Mouse (Mus musculus): ENCODE data around the gene Itk. TPM values are rescaled to one million over a fixed set of nuclear protein-coding genes. Genes with fewer than 3 reads are reported as not detected.

The Itk gene
- polyA plus RNA-seq, 1 experiment from 2014 or later, result not detected

DNA sequence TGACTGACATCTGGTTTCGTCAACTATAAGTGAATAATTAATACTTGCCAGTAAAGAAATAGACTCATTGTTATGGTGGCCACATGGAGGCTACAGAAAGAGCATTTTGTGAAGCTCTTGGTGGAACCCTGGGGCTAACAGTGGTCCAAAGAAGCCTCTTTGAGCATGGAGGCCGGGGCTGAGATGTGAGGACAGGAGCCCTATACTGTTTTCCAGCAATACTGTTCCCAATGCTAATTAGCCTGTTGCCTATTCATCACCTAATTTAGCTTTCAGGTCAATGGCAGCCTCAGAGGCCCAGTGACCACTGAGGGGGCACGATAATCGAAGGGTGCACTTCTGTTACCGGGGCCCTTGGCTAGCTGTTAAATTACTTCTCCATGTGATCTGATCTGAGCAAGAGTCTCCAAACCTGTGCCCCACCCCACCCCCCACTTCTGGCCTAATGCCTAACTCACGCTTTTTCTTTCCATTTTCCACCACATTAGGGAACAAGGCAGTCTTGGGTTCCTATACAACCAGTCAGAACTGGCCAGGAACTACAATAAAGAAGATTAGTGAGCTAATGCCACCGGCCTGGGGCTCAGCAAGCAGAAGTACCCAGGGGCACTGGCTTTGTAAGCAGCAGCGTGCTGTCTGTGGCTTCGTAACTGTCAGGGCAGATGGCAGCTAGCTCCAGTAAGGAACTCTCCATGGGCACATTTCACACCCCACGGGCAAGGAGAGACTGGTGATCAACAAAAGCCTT is 79.3 kb downstream of the Itk start:
- H3K4me1 ChIP-seq (replicated peaks), result peaks cover 68% of the 10 kb centered on the region
- WGBS, result 17% methylated on average over 10 of the region's 10 CpGs
- H3K36me3 ChIP-seq, result 0 out of 2 replicates have a peak, but pooled peaks cover 9% of the 10 kb centered on the region
- no peaks in the 10 kb centered on the region for H3K9me3 ChIP-seq
- H3K27me3 ChIP-seq, result no peaks in the 10 kb centered on the region
- peak; percentile 26 for ATAC-seq (ENCODE audit: low read depth)
- peak overlapping the region; percentile 93 for H3K4me3 ChIP-seq
- H3K4me2 ChIP-seq, result peak overlapping the region; percentile 89
- peak overlapping the region; percentile 97 for H3K9ac ChIP-seq
- H3K27ac ChIP-seq (replicated peaks), result peak overlapping the region; percentile 93

GRCm38 (mm10) chr11:46309111-46309741 is 80.1 kb downstream of the Itk start:
- WGBS, result 68% methylated on average over 20 of the region's 20 CpGs
- Histone ChIP-seq H3K4me2 (peak overlapping the region; percentile 89), H3K36me3 (0 out of 2 replicates have a peak, but pooled peaks cover 9% of the 10 kb centered on the region), H3K9me3 (no peaks in the 10 kb centered on the region), H3K9ac (peak overlapping the region; percentile 97), H3K27me3 (no peaks in the 10 kb centered on the region), H3K4me1 (replicated peaks) (peaks cover 76% of the 10 kb centered on the region), H3K27ac (replicated peaks) (peak overlapping the region; percentile 93), H3K4me3 (peak overlapping the region; percentile 93)
- ATAC-seq (ENCODE audit: low read depth), result no peak

GRCm38 (mm10) chr11:46308271-46308974 is 80.9 kb downstream of the Itk start:
- H3K27ac ChIP-seq (replicated peaks), result no peak overlapping the region
- ATAC-seq (ENCODE audit: low read depth), result no peak
- H3K27me3 ChIP-seq, result no peaks in the 10 kb centered on the region
- H3K9ac ChIP-seq, result 0 out of 2 replicates have a peak overlapping the region, but pooled peaks have one; percentile 97
- peak overlapping the region; percentile 93; the same call in 1 of the 2 replicates for H3K4me3 ChIP-seq
- 82% methylated on average over 11 of the region's 11 CpGs for WGBS
- H3K9me3 ChIP-seq, result no peaks in the 10 kb centered on the region
- 0 out of 2 replicates have a peak, but pooled peaks cover 9% of the 10 kb centered on the region for H3K36me3 ChIP-seq
- H3K4me1 ChIP-seq (replicated peaks), result peaks cover 78% of the 10 kb centered on the region
- H3K4me2 ChIP-seq, result peak overlapping the region; percentile 89

GRCm38 (mm10) chr11:46307768-46308167 is 81.5 kb downstream of the Itk start:
- 93% methylated on average over 7 of the region's 7 CpGs for WGBS
- Histone ChIP-seq H3K4me3 (no peak overlapping the region), H3K4me1 (replicated peaks) (peaks cover 74% of the 10 kb centered on the region)

DNA sequence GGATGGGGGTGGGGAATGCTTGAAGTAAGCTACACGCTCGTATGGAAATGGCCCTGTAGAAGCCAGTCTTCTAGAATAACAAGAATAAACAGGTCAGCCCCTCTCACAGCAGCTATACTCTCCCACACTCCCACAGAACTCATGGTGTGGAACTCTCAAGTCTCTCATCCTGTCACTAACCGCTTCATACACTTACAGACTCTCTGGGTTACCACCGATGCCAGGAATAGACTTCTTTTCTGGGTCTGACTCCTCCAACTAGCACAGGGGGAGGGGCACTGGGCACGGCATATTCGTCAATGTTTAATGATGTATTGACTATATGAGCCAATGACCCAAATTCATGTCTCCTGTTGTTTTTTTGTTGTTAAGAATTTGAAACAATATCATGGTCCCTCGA is 82.5 kb downstream of the Itk start:
- peaks cover 79% of the 10 kb centered on the region for H3K4me1 ChIP-seq (replicated peaks)
- WGBS, result 85% methylated on average over 7 of the region's 7 CpGs

More at GRCm38 (mm10) chr11:46307768-46308167, 81.5 kb downstream of the Itk start:
- H3K9ac ChIP-seq, result no peak overlapping the region
- 0 out of 2 replicates have a peak, but pooled peaks cover 9% of the 10 kb centered on the region for H3K36me3 ChIP-seq
- no peak overlapping the region for H3K27ac ChIP-seq (replicated peaks)
- H3K9me3 ChIP-seq, result no peaks in the 10 kb centered on the region
- ATAC-seq (ENCODE audit: low read depth), result no peak
- H3K27me3 ChIP-seq, result no peaks in the 10 kb centered on the region
- no peak overlapping the region for H3K4me2 ChIP-seq

GRCm38 (mm10) chr11:46305881-46306520 is 83.3 kb downstream of the Itk start:
- Histone ChIP-seq H3K9ac (no peak overlapping the region; the same call in 1 of the 2 replicates), H3K4me2 (no peak overlapping the region)
- WGBS, result 83% methylated on average over 9 of the region's 9 CpGs

More for the DNA sequence above, 82.5 kb downstream of the Itk start:
- Histone ChIP-seq H3K27me3 (no peaks in the 10 kb centered on the region), H3K9ac (no peak overlapping the region), H3K27ac (replicated peaks) (no peak overlapping the region), H3K4me3 (no peak overlapping the region), H3K4me2 (no peak overlapping the region), H3K9me3 (no peaks in the 10 kb centered on the region), H3K36me3 (0 out of 2 replicates have a peak, but pooled peaks cover 9% of the 10 kb centered on the region)
- no peak for ATAC-seq (ENCODE audit: low read depth)

DNA sequence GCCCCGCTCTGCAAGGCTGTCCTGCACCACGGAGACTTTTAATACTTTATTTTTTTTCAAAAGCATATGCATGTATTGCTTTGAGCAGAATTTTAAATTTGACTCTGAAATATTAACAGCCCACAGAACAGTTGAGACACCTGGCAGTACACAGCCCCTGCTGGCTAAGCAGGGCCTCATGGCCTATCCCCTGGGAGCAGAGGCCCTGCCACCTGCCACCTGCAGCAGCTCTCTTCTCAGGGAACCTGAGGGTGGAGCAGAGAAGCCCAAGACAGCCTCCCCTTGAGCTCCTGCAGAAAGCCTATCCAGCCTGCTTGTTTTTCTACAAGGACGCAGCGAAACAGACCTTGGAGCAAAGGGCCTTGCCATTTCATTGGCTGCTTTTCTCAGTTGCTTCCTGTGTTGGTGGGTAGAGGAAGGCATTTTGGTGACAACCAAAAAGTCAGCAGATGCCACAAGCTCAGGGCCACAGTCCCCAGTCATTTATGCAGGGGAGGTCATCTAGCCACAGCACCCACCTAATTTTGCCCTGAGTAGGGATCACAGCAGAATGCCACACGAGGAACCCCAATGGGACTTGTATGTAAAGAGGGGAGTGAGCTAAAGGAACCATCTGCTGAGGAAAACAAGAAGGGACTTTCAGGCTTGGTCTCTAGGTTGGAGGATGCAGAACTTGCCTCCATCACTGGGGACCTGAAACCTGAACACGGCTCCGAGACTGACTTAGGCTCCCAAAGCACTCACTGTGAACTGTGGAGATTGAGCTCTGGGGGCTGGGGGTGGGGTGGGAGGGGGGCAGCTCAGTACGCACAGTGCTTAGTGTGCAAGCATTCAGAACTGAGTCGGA is 84.2 kb downstream of the Itk start:
- WGBS, result 72% methylated on average over 9 of the region's 9 CpGs
- H3K4me1 ChIP-seq (replicated peaks), result peaks cover 67% of the 10 kb centered on the region

More at GRCm38 (mm10) chr11:46305881-46306520, 83.3 kb downstream of the Itk start:
- H3K4me1 ChIP-seq (replicated peaks), result peaks cover 77% of the 10 kb centered on the region
- no peaks in the 10 kb centered on the region for H3K9me3 ChIP-seq
- no peak overlapping the region for H3K4me3 ChIP-seq
- no peak overlapping the region for H3K27ac ChIP-seq (replicated peaks)
- H3K27me3 ChIP-seq, result no peaks in the 10 kb centered on the region
- 0 out of 2 replicates have a peak, but pooled peaks cover 9% of the 10 kb centered on the region for H3K36me3 ChIP-seq
- ATAC-seq (ENCODE audit: low read depth), result no peak

GRCm38 (mm10) chr11:46304093-46304492 is 85.2 kb downstream of the Itk start:
- WGBS, result 82% methylated on average over 10 of the region's 10 CpGs
- Histone ChIP-seq H3K27ac (replicated peaks) (no peak overlapping the region), H3K4me1 (replicated peaks) (peaks cover 61% of the 10 kb centered on the region), H3K9me3 (no peaks in the 10 kb centered on the region), H3K9ac (no peak overlapping the region), H3K27me3 (no peaks in the 10 kb centered on the region), H3K4me2 (no peak overlapping the region), H3K4me3 (no peak overlapping the region), H3K36me3 (0 out of 2 replicates have a peak, but pooled peaks cover 12% of the 10 kb centered on the region)
- no peak for ATAC-seq (ENCODE audit: low read depth)

More for the DNA sequence above, 84.2 kb downstream of the Itk start:
- Histone ChIP-seq H3K9me3 (no peaks in the 10 kb centered on the region), H3K27me3 (no peaks in the 10 kb centered on the region), H3K36me3 (0 out of 2 replicates have a peak, but pooled peaks cover 12% of the 10 kb centered on the region), H3K27ac (replicated peaks) (no peak overlapping the region), H3K9ac (no peak overlapping the region), H3K4me2 (no peak overlapping the region), H3K4me3 (no peak overlapping the region)
- ATAC-seq (ENCODE audit: low read depth), result no peak

- Histone ChIP-seq H3K27ac (replicated peaks) (no peak overlapping the region), H3K4me1 (replicated peaks) (peaks cover 52% of the 10 kb centered on the region), H3K4me2 (no peak overlapping the region), H3K36me3 (0 out of 2 replicates have a peak, but pooled peaks cover 3% of the 10 kb centered on the region), H3K9ac (no peak overlapping the region), H3K4me3 (no peak overlapping the region), H3K27me3 (no peaks in the 10 kb centered on the region), H3K9me3 (no peaks in the 10 kb centered on the region)
- WGBS, result 93% methylated on average over 9 of the region's 9 CpGs
- no peak for ATAC-seq (ENCODE audit: low read depth)
Measured at GRCm38 (mm10) chr11:46302471-46302870, 86.8 kb downstream of the Itk start.

DNA sequence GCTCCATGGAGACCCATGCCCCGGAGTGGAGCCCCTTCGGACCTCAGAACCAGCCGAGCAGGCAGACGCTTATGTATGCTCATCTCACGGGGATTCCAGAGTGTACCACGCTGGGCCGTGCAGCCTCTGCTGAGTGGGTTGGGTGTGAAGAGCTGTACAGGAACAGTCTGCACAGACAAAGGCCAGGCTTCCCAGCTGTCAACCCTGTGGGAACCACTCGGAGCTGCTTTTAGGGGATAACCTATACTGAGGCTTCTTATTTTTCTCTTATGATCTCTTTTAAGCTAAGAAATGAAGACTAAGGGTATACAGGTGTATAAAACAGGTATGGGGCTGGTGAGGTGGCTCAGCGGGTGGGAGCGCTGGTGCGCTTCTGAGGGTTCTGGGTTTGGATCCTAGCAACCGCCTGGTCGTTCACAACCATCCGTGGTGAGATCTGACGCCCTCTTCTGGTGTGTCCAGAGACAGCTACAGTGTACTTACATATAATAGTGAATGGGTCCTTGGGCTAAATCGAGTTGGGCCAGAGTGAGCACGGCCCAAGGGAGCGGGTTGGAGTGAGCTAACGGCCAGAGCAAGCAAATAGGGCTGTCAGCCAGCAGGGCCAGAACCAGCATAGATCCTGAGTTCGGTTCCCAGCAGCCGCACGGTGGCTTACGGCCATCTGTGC is 87.6 kb downstream of the Itk start:
- Histone ChIP-seq H3K9ac (no peak overlapping the region), H3K27ac (replicated peaks) (no peak overlapping the region), H3K27me3 (no peaks in the 10 kb centered on the region), H3K4me1 (replicated peaks) (peaks cover 46% of the 10 kb centered on the region), H3K4me2 (no peak overlapping the region), H3K36me3 (0 out of 2 replicates have a peak, but pooled peaks cover 3% of the 10 kb centered on the region), H3K9me3 (no peaks in the 10 kb centered on the region), H3K4me3 (no peak overlapping the region)
- 83% methylated on average over 23 of the region's 23 CpGs for WGBS
- ATAC-seq (ENCODE audit: low read depth), result no peak
